Comparison of ENCODE assay signal across 11 mouse cellular contexts in genomic region chr9:37539170-37540025, GRCm38 (mm10). TPM values are rescaled to one million over a fixed set of nuclear protein-coding genes. Genes with fewer than 3 reads are reported as not detected.
DNase-seq lines count a peak whose midpoint lies in the region; ATAC-seq and TF ChIP-seq lines count a peak whose summit lies in the region.
"Had no signal": no experiment of that assay in that cellular context is flagged by ENCODE, and none has a peak within 500 bp of the region (broad histone marks: within the 10 kb centered on the region; RNA-seq: fewer than 3 reads in every experiment).

TSS of gene Vsig2 (plus strand) at chr9:37539255.

- peak; percentile 57 for ATAC-seq in stomach, embryonic 14.5 days (ENCODE audit: insufficient number of reproducible peaks, insufficient read depth, low FRiP score, low read depth)

- H3K4me3 ChIP-seq in heart, adult 2 months, result no peak within 1 kb of the TSS
- peak within 1 kb of the TSS; percentile 4 for H3K4me3 ChIP-seq in lung, adult 2 months (replicated peaks; ENCODE audit: extremely low read depth, low read depth, low read length)
- no peak within 1 kb of the TSS for H3K4me3 ChIP-seq in brown adipose tissue, adult 24 weeks (ENCODE audit: insufficient read depth, low read depth, low read length)
- H3K4me3 ChIP-seq in stomach, embryonic 14.5 days (ENCODE audit: low read depth, low read length), result peak within 1 kb of the TSS; percentile 12; the same call in 1 of the 2 replicates

- H3K36me3 ChIP-seq in heart, adult 2 months (ENCODE audit: control insufficient read depth, insufficient read depth, low read length), result peaks cover 67% of the 10 kb centered on the region
- H3K36me3 ChIP-seq in stomach, embryonic 14.5 days (ENCODE audit: control insufficient read depth, insufficient read depth, low read length), result no peaks in the 10 kb centered on the region

- peak within 1 kb of the TSS; percentile 23; the same call in 1 of the 2 replicates for H3K4me2 ChIP-seq in stomach, embryonic 14.5 days (replicated peaks; ENCODE audit: low read depth, low read length)
- H3K4me2 ChIP-seq: midbrain, embryonic 11.5 days had no signal

- H3K27ac ChIP-seq in heart, adult 2 months, result peak within 1 kb of the TSS; percentile 59; the same call in 1 of the 2 replicates
- peak within 1 kb of the TSS; percentile 88 for H3K27ac ChIP-seq in brown adipose tissue, adult 24 weeks (replicated peaks; ENCODE audit: low read depth, low read length)
- no peak within 1 kb of the TSS; the same call in 1 of the 2 replicates for H3K27ac ChIP-seq in stomach, embryonic 14.5 days (ENCODE audit: low read length)

- no peak within 1 kb of the TSS for H3K9ac ChIP-seq in heart, adult 2 months (ENCODE audit: low read depth, low read length)
- H3K9ac ChIP-seq in stomach, embryonic 14.5 days (replicated peaks; ENCODE audit: low read depth, low read length), result no peak within 1 kb of the TSS

- DNase-seq in heart, adult 2 months, result no peak
- no peak for DNase-seq in heart, postnatal 10 days
- peak; percentile 21 for DNase-seq in lung, adult 2 months
- no peak for DNase-seq in lung, postnatal 25 days (ENCODE audit: low spot score)
- no peak for DNase-seq in gastrocnemius, postnatal 25 days
- DNase-seq in thymus, postnatal 10 days (ENCODE audit: low spot score in 2 of 2), result no peak
- DNase-seq: kidney, postnatal 25 days; left cerebral cortex, postnatal 4 days had no signal

- H3K4me1 ChIP-seq in heart, adult 2 months (ENCODE audit: control insufficient read depth, insufficient read depth, low read length), result peaks cover 37% of the 10 kb centered on the region
- peaks cover 27% of the 10 kb centered on the region for H3K4me1 ChIP-seq in lung, adult 2 months (ENCODE audit: control insufficient read depth, insufficient read depth, low read length)
- H3K4me1 ChIP-seq in brown adipose tissue, adult 24 weeks (ENCODE audit: control insufficient read depth, insufficient read depth, insufficient read length, low read length), result peaks cover 51% of the 10 kb centered on the region
- H3K4me1 ChIP-seq in stomach, embryonic 14.5 days (ENCODE audit: control insufficient read depth, insufficient read depth, low read length), result no peaks in the 10 kb centered on the region; the same call in 1 of the 2 replicates

- intact Hi-C loops in heart, adult 2 months (cut with DNase I), result no loop called here
- intact Hi-C loops in heart, postnatal 10 days (cut with DNase I), result loop anchor here (1.0 to 5.0 kb wide), 3 partner anchors 9 to 122 kb away; partner anchors contain the start of gene Msantd2

- H3K79me2 ChIP-seq in heart, adult 2 months (replicated peaks; ENCODE audit: control insufficient read depth, insufficient read depth, low read length), result no peaks in the 10 kb centered on the region

- 59% methylated on average over 23 of the region's 23 CpGs for WGBS in heart, adult 2 months
- WGBS in lung, adult 2 months, result 49% methylated on average over 23 of the region's 23 CpGs
- 61% methylated on average over 23 of the region's 23 CpGs for WGBS in stomach, embryonic 14.5 days

- H3K27me3 ChIP-seq in heart, adult 2 months (ENCODE audit: control insufficient read depth, insufficient read depth, low read length), result no peaks in the 10 kb centered on the region
- H3K27me3 ChIP-seq in stomach, embryonic 14.5 days (ENCODE audit: control insufficient read depth, insufficient read depth, low read length), result no peaks in the 10 kb centered on the region

- TF ChIP-seq EP300 in heart, adult 2 months (IDR thresholded peaks at IDR 0.05; ENCODE audit: insufficient read depth, low read depth, low read length), result no peak

- TF ChIP-seq POLR2A in heart, adult 2 months (IDR thresholded peaks at IDR 0.05; ENCODE audit: insufficient read depth, low read depth, low read length), result no peak
- TF ChIP-seq POLR2A in lung, adult 2 months (IDR thresholded peaks at IDR 0.05; ENCODE audit: borderline replicate concordance, extremely low read depth, low read depth, low read length), result no peak

- H3K9me3 ChIP-seq in stomach, embryonic 14.5 days (ENCODE audit: control insufficient read depth, low read depth, low read length), result no peaks in the 10 kb centered on the region

- no peak for TF ChIP-seq CTCF in heart, adult 2 months (IDR thresholded peaks at IDR 0.05)
- no peak for TF ChIP-seq CTCF in lung, adult 2 months (IDR thresholded peaks at IDR 0.05; ENCODE audit: insufficient read depth, low read length)

RNA-seq across cellular contexts. Expression of gene Vsig2, which starts in this region (rescaled TPM):
- total RNA-seq in heart, adult 2 months (2021), result 1 to 10 TPM; 2.5 to 4.9 TPM
- polyA plus RNA-seq in heart, adult 2 months (2012; rRNA removed), result 16.0 and 21.1 TPM in 2 replicates
- 10 to 100 TPM in 1 of 2 experiments, 1 to 10 TPM in 1; 5.6 to 10.4 TPM for total RNA-seq in heart, postnatal 10 days (2021)
- polyA plus RNA-seq in lung, adult 2 months (2012; rRNA removed), result 60.7 and 63.3 TPM in 2 replicates
- 2.1 and 5.7 TPM in 2 replicates for polyA plus RNA-seq in brown adipose tissue, adult 24 weeks (2012; ENCODE audit: insufficient read depth, insufficient read length, missing spikeins)
- 44.3 and 56.9 TPM in 2 replicates for polyA plus RNA-seq in stomach, embryonic 14.5 days (2014; fragmentation: Nextera tagmentation; extraction: Ambion mirVana)
- 1 to 10 TPM; 1.1 to 2.4 TPM for total RNA-seq in gastrocnemius, postnatal 25 days (2021)
- polyA plus RNA-seq: midbrain, embryonic 11.5 days had no signal

Comparison
In these comparisons a context has a peak if more than half of its experiments do, and no peak if none do; other contexts are left out.
1. H3K4me3 ChIP-seq: peak in lung, adult 2 months (single experiment) and stomach, embryonic 14.5 days (single experiment); none in heart, adult 2 months (single experiment) and brown adipose tissue, adult 24 weeks (single experiment).